Mouse (Mus musculus): ENCODE results near the gene Tnnt2. TPM values are rescaled to one million over a fixed set of nuclear protein-coding genes. Genes with fewer than 3 reads are reported as not detected.

Gene Tnnt2
- polyA plus RNA-seq, 1 experiment from 2014 or later, result 12.1 TPM

DNA sequence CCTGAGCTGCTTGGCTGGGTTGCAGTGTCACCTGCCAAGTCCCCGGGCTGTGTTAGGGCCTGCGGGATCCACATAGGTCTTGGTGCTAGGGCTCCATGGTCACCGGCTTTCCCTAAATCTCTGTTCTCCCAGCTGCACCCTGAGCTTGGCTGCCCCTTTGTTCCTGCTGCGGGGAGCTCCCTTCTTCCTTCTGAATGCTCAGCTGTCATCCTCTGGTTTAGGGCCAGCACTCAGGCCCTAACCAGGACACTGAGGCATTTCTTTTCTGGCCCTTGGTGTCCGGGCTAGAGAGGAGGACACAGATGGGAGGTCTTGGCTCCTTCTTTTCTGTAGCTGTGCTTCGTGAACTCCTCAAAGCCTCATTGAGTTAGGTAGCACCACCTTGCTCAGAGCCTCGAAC lies 14.4 kb upstream of the Tnnt2 start:
- 78% methylated on average over 7 of the region's 7 CpGs for WGBS
- Histone ChIP-seq H3K9me3 (no peaks in the 10 kb centered on the region), H3K36me3 (no peaks in the 10 kb centered on the region), H3K4me3 (no peak overlapping the region), H3K4me2 (no peak overlapping the region), H3K27ac (no peak overlapping the region), H3K4me1 (replicated peaks) (peaks cover 13% of the 10 kb centered on the region), H3K27me3 (peaks cover 65% of the 10 kb centered on the region), H3K9ac (no peak overlapping the region)
- ATAC-seq (ENCODE audit: low FRiP score), result no peak

DNA sequence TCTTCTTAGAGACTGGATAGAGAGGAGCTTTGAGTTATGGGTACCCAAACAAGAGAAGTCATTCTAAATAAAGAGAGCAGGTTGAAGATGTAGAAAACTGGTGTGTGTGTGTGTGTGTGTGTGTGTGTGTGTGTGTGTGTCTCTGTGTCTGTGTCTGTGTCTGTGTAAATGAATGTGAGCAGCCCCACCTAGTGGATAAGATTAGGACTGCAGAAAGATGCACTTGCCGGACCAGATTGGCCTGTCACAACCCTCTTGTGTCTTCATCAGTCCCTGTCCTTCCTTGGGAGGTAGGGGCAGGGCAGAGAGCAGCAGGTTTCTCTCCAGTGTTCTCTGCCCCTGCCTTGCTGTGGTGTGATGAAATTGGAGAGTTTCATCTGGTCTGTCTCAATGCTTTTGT lies 7.2 kb upstream of the Tnnt2 start:
- Histone ChIP-seq H3K9me3 (no peaks in the 10 kb centered on the region), H3K27me3 (peaks cover 7% of the 10 kb centered on the region; the same call in 1 of the 2 replicates), H3K4me2 (no peak overlapping the region), H3K36me3 (no peaks in the 10 kb centered on the region), H3K4me1 (replicated peaks) (no peaks in the 10 kb centered on the region), H3K4me3 (no peak overlapping the region), H3K9ac (no peak overlapping the region), H3K27ac (no peak overlapping the region)
- ATAC-seq (ENCODE audit: low FRiP score), result no peak
- 22% methylated on average over 1 of the region's 1 CpGs for WGBS

DNA sequence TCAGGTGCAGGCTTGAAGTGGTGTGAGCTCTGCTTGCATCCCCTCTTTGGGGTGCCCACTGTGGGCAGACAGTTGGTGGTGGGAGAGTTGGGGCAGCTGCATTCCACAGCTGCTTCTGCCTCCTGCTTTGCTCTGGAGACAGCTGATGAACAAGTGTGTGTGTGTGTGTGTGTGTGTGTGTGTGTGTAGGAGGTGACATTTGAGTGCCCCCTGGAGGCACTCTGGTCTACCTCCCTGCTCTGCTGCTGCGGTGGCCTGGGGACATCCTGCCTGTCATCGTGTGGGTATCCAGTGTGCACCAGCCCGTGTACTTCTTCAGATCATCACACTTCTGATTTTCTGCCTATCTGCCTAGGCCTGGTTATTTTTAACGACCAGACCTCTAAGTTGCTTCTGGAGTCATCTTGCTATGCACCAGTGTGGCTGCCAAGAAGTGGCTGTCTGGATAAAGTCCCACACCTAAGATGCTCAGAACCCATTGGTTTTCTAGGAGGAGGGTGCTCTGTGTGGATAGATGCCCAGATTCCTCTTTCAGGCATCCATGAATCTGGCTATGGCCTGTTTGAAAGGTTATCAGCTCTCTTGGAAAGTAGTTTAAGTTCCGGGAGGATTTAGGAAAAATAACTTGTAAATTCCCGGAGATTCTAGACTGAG lies 1.8 kb upstream of the Tnnt2 start:
- Histone ChIP-seq H3K9ac (no peak overlapping the region), H3K9me3 (no peaks in the 10 kb centered on the region), H3K4me1 (replicated peaks) (peaks cover 8% of the 10 kb centered on the region), H3K27me3 (peaks cover 4% of the 10 kb centered on the region; the same call in 1 of the 2 replicates), H3K27ac (no peak overlapping the region), H3K36me3 (no peaks in the 10 kb centered on the region), H3K4me2 (no peak overlapping the region), H3K4me3 (no peak overlapping the region)
- 73% methylated on average over 6 of the region's 6 CpGs for WGBS
- ATAC-seq (ENCODE audit: low FRiP score), result no peak

DNA sequence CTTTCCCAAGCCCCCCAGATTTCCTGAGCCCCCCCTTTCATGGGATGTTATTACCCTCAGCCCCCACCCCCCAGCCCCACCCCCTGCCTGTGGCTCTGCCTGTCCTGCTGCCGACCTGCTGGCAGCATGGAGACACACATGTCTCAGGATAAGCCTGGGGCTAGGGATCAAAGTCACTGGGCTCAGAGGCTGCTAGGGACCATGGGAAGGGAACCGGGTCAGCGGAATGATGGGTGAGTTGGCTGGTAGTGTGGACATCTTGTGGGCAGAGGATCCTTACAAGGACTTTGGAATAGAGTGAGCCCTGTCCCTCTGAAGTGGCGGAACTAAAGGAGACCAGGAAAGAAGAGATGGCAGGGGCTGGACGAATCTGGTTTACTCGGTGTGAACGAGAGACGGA lies 1.2 kb upstream of the Tnnt2 start:
- H3K4me3 ChIP-seq, result no peak overlapping the region
- peaks cover 4% of the 10 kb centered on the region; the same call in 1 of the 2 replicates for H3K27me3 ChIP-seq
- 85% methylated on average over 8 of the region's 8 CpGs for WGBS
- H3K36me3 ChIP-seq, result no peaks in the 10 kb centered on the region
- no peaks in the 10 kb centered on the region for H3K9me3 ChIP-seq
- no peak for ATAC-seq (ENCODE audit: low FRiP score)
- H3K9ac ChIP-seq, result no peak overlapping the region
- H3K4me2 ChIP-seq, result no peak overlapping the region
- no peak overlapping the region for H3K27ac ChIP-seq
- H3K4me1 ChIP-seq (replicated peaks), result peaks cover 8% of the 10 kb centered on the region

DNA sequence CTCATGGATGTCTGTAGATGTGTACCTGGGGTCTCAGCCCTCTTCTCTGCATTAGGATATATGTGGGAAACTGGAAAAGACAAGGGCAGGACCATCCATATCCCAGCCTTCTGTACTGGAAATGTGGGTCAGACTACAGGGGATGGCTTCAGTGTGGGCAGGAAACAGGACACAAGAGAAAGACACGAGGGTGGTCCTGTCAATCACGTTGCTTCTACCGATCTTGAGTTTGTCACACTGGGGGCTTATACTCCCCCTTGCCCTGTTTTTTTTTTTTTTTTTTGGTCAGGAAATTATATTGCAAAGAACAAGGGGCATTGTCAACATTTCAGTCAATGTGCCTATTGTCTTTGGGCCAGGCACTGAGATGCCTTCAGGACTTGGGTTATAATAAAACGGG lies 2.5 kb downstream of the Tnnt2 start:
- H3K9me3 ChIP-seq, result no peaks in the 10 kb centered on the region
- no peak overlapping the region for H3K4me3 ChIP-seq
- whole genome bisulfite sequencing, result 73% methylated on average over 4 of the region's 4 CpGs
- H3K27ac ChIP-seq, result no peak overlapping the region
- no peaks in the 10 kb centered on the region for H3K36me3 ChIP-seq
- H3K27me3 ChIP-seq, result no peaks in the 10 kb centered on the region
- H3K9ac ChIP-seq, result no peak overlapping the region
- H3K4me2 ChIP-seq, result no peak overlapping the region
- peaks cover 14% of the 10 kb centered on the region for H3K4me1 ChIP-seq (replicated peaks)
- ATAC-seq (ENCODE audit: low FRiP score), result no peak

DNA sequence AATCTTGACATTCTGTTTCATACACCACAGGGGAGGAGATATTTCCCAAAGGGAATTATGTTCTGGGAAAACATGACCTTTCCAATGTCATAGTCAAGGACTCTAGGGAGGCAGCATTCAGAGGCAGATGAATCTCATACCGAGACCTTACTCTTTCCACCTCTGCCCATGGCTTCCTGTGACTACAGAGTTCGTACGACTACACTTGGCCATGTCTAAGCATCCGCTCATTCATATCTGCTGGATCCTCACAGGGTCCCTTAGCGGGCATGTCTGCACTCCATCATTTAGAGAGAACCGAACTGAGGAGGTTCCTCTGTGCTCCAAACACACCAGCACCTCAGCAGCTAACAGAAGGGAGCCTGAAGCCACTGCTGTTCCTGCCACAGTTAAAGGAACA lies 2.9 kb downstream of the Tnnt2 start:
- H3K36me3 ChIP-seq, result no peaks in the 10 kb centered on the region
- no peaks in the 10 kb centered on the region for H3K9me3 ChIP-seq
- H3K4me3 ChIP-seq, result no peak overlapping the region
- WGBS, result 89% methylated on average over 6 of the region's 6 CpGs
- peaks cover 14% of the 10 kb centered on the region for H3K4me1 ChIP-seq (replicated peaks)
- no peak for ATAC-seq (ENCODE audit: low FRiP score)
- no peak overlapping the region for H3K9ac ChIP-seq
- H3K4me2 ChIP-seq, result no peak overlapping the region
- no peak overlapping the region for H3K27ac ChIP-seq
- H3K27me3 ChIP-seq, result no peaks in the 10 kb centered on the region

DNA sequence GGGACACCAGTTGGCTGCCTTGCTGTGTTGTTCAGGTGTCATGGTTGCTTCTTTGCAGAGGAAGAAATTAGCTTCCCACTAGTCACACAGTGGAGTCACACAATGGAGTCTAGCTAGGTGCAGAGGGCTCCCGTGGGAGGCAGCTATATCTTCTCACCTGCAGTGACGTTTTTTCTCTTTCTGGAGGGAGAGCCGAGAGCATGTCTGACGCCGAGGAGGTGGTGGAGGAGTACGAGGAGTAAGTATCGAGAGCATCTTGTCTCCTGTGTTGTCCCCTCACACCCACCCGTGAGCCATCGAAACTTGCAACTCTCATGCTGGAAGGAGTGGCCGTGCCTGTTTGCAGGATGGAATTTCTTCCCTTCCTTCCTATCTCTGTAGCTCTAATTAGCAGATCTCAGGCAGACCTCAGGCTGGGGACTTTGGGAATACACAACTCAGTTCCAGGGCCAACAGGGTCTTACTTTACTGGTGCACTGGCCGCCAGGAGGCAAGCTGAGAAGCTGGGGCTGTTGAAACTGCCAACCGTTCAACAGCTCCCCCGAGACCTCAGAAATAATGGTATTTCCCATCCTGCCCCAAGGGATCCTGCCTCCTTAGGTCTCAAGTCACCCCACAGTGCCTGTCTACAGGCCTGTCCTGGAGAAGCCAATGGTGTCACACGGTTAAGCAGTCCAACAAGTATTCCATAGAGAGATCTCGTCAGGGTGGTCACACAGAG lies 4.7 kb downstream of the Tnnt2 start:
- no peak for ATAC-seq (ENCODE audit: low FRiP score)
- no peaks in the 10 kb centered on the region for H3K27me3 ChIP-seq
- H3K4me1 ChIP-seq (replicated peaks), result peaks cover 10% of the 10 kb centered on the region
- H3K4me3 ChIP-seq, result no peak overlapping the region
- no peak overlapping the region for H3K4me2 ChIP-seq
- no peak overlapping the region for H3K27ac ChIP-seq
- no peaks in the 10 kb centered on the region for H3K9me3 ChIP-seq
- no peak overlapping the region for H3K9ac ChIP-seq
- 77% methylated on average over 15 of the region's 15 CpGs for WGBS
- H3K36me3 ChIP-seq, result no peaks in the 10 kb centered on the region

DNA sequence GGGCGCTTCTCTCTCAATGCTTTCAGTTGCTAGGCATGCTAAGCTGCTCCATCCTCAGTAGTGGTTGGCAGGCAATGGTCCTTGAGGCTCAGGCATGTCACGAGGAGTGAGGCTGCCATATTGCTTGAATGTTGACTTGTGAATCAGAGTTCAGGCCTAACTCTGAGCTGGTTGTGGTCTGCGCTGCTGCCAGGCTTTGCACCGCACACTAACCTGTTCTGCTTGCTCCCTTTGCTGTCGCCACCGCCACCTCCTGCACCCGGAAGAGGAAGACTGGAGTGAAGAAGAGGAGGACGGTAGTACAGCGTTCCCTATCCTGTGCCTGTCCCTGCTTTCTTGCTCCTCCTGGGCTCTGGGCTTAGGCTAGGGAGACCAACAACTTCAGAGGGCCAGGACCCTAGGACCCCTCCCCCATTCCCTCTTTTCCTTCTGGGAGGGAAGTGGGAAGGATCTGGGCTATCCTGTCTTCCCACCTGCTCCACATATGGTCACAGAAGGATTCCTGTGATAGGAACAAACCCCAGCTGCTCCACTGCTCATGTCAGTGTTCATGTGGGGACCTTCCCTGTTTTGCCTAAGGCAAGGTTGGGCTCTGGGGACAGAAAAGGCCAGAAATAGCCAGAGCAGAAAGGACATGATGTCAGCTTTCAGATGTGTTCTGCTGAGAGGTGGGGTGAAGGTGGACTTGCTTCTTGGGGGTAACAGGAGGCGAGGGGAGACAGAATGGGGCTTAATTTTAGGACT lies 7.5 kb downstream of the Tnnt2 start:
- no peaks in the 10 kb centered on the region for H3K9me3 ChIP-seq
- 91% methylated on average over 10 of the region's 10 CpGs for WGBS
- no peaks in the 10 kb centered on the region for H3K36me3 ChIP-seq
- H3K27ac ChIP-seq, result no peak overlapping the region
- H3K9ac ChIP-seq, result no peak overlapping the region
- H3K4me3 ChIP-seq, result no peak overlapping the region
- no peaks in the 10 kb centered on the region for H3K27me3 ChIP-seq
- peaks cover 6% of the 10 kb centered on the region; the same call in 1 of the 2 replicates for H3K4me1 ChIP-seq (replicated peaks)
- ATAC-seq (ENCODE audit: low FRiP score), result no peak
- no peak overlapping the region for H3K4me2 ChIP-seq

DNA sequence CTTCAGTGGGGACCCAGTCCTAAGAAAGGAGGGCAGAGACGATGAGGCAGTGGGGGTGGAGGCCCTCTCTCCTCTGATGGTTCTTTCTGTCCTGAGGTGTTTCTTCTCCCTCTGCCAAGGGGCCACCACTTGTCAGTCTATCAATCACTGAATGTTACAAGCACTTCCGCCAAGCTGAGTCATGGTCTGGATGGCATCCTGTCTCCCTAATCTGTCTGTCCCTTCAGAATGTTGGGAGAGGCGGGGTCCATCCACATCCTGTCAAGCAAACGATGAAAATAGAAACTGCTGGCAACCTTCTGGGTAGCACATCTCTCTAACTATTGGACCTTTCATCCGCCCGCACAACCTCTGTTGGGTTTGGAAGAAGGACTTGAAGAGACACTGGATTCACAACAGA lies 8.3 kb downstream of the Tnnt2 start:
- 83% methylated on average over 6 of the region's 6 CpGs for WGBS
- Histone ChIP-seq H3K27me3 (0 out of 2 replicates have a peak, but pooled peaks cover 4% of the 10 kb centered on the region), H3K4me1 (replicated peaks) (peaks cover 6% of the 10 kb centered on the region; the same call in 1 of the 2 replicates), H3K9ac (no peak overlapping the region), H3K4me3 (no peak overlapping the region), H3K9me3 (no peaks in the 10 kb centered on the region), H3K27ac (no peak overlapping the region), H3K4me2 (no peak overlapping the region), H3K36me3 (no peaks in the 10 kb centered on the region)
- ATAC-seq (ENCODE audit: low FRiP score), result no peak

DNA sequence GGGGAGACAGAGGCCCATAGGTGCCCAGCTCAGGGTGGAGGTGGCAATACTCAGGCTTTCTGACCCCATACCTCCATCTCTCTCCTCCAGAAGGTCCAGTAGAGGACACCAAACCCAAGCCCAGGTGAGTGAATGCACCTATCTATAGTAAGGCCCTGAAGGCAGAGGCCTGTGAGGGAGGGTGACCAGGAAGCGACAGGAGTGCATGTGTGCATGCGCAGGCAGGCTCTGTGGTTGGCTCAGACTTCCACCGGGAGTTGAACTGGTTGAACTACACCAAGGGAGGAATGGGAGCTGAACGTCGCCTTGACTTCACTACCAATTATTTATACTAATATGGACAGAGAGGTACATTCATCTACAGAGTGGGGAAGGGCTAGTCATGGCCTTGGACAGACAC lies 10.5 kb downstream of the Tnnt2 start:
- no peak overlapping the region for H3K27ac ChIP-seq
- no peaks in the 10 kb centered on the region for H3K9me3 ChIP-seq
- 0 out of 2 replicates have a peak, but pooled peaks cover 4% of the 10 kb centered on the region for H3K27me3 ChIP-seq
- ATAC-seq (ENCODE audit: low FRiP score), result no peak
- H3K4me3 ChIP-seq, result no peak overlapping the region
- no peaks in the 10 kb centered on the region for H3K36me3 ChIP-seq
- H3K4me2 ChIP-seq, result no peak overlapping the region
- no peak overlapping the region for H3K9ac ChIP-seq
- H3K4me1 ChIP-seq (replicated peaks), result peaks cover 4% of the 10 kb centered on the region; the same call in 1 of the 2 replicates
- 79% methylated on average over 5 of the region's 5 CpGs for WGBS

DNA sequence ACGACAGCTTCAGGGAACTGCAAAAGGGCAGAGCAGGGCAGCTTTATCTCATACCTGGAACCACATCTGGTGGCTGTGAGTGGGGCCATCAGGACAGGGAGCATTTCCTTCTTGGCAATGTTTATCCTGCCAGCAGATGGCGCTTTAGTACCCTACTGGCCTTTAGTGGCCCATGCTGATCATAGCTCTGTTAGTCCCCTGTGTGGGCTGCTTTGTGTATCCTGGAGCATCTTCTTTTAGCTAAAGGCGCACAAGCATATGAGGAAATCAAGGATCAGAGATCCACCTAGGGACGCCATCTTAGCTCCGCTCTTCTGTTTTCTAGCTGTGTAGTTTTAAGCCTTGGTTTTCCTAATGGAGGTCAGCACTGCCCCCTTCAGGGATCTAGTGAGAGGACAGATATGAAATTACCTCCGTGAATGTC lies 11.0 kb downstream of the Tnnt2 start:
- Histone ChIP-seq H3K36me3 (no peaks in the 10 kb centered on the region), H3K9ac (no peak overlapping the region)
- no peak for ATAC-seq (ENCODE audit: low FRiP score)

DNA sequence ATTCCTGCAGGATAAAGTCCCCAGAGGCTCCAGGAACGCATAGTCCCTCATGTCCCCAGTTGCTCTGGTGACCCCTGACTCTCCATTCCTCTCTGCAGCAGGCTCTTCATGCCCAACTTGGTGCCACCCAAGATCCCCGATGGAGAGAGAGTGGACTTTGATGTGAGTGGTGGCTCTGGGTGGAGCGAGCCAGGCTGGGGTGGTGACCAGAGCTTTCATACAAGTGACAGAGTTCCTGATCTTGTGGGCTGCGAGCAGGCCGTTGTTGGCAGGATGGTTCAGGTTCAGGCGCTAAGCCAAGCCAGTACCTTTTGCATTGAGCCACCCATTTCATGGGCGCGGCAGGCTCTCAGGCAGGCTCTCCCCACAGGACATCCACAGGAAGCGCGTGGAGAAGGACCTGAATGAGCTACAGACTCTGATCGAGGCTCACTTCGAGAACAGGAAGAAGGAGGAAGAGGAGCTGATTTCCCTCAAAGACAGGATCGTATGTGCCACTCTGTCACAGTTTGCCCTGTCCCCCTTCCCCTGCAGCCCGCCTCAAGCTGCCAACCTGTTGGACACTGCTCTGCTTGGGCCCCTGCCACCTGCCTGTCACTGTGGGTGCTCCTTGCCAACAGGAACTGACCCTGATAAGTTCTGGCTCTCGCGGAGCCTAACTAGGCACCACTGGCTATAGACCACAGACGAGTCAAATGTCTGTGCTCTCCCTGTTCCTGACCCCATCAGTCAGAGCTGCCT lies 11.6 kb downstream of the Tnnt2 start:
- H3K9me3 ChIP-seq, result no peaks in the 10 kb centered on the region
- 85% methylated on average over 17 of the region's 17 CpGs for WGBS

More for the DNA sequence above, 11.0 kb downstream of the Tnnt2 start:
- Histone ChIP-seq H3K27ac (no peak overlapping the region), H3K4me3 (no peak overlapping the region), H3K27me3 (0 out of 2 replicates have a peak, but pooled peaks cover 4% of the 10 kb centered on the region), H3K4me1 (replicated peaks) (peaks cover 9% of the 10 kb centered on the region), H3K4me2 (no peak overlapping the region), H3K9me3 (no peaks in the 10 kb centered on the region)
- WGBS, result 35% methylated on average over 6 of the region's 6 CpGs

More for the DNA sequence above, 11.6 kb downstream of the Tnnt2 start:
- Histone ChIP-seq H3K36me3 (no peaks in the 10 kb centered on the region), H3K27ac (no peak overlapping the region), H3K4me3 (no peak overlapping the region), H3K27me3 (0 out of 2 replicates have a peak, but pooled peaks cover 4% of the 10 kb centered on the region), H3K9ac (no peak overlapping the region), H3K4me1 (replicated peaks) (peaks cover 15% of the 10 kb centered on the region), H3K4me2 (no peak overlapping the region)
- ATAC-seq (ENCODE audit: low FRiP score), result no peak

Data from hindbrain, embryonic 13.5 days (tissue).